Mouse (Mus musculus) hindbrain, embryonic 15.5 days (tissue): ENCODE measurements around the gene Rasgrf1. TPM values are rescaled to one million over a fixed set of nuclear protein-coding genes. Genes with fewer than 3 reads are reported as not detected.

Source experiments
- ATAC-seq: fragments of 200-750 bp; cut with Nextera tagmentation; 2 replicates; pipeline ENCODE4 v1.8.0; 2017; ENCODE audit warnings: low read depth, moderate number of reproducible peaks, moderate TSS enrichment; ENCODE audit not compliant: low FRiP score
- H3K27ac ChIP-seq: fragments of 300-500 bp; sonication (generic); replicated peaks from 2 replicates; pipeline ENCODE4 v1.5.1; 2015; ENCODE audit warnings: mild to moderate bottlenecking, inconsistent platforms
- H3K27me3 ChIP-seq: fragments of 300-500 bp; sonication (generic); 2 replicates; pipeline ENCODE4 v1.6.1; 2015; ENCODE audit warnings: control low read depth, inconsistent platforms
- H3K36me3 ChIP-seq: fragments of 300-500 bp; sonication (generic); 2 replicates; pipeline ENCODE4 v1.6.1; 2015; ENCODE audit warnings: control low read depth, inconsistent platforms
- H3K4me1 ChIP-seq: fragments of 300-500 bp; sonication (generic); replicated peaks from 2 replicates; pipeline ENCODE4 v1.6.1; 2015; ENCODE audit warnings: control low read depth, inconsistent platforms
- H3K4me2 ChIP-seq: fragments of 300-500 bp; sonication (generic); 2 replicates; pipeline ENCODE4 v1.6.1; 2015; ENCODE audit warnings: moderate library complexity, mild to moderate bottlenecking, inconsistent platforms
- H3K4me3 ChIP-seq: fragments of 300-500 bp; sonication (generic); 2 replicates; pipeline ENCODE4 v1.5.1; 2015; ENCODE audit warnings: mild to moderate bottlenecking, inconsistent platforms
- H3K9ac ChIP-seq: fragments of 300-500 bp; sonication (generic); 2 replicates; pipeline ENCODE4 v1.6.1; 2015; ENCODE audit warnings: inconsistent platforms
- H3K9me3 ChIP-seq: fragments of 300-500 bp; sonication (generic); 2 replicates; pipeline ENCODE4 v1.6.1; 2016; ENCODE audit warnings: control low read depth, inconsistent platforms
- WGBS: fragments of 180-500 bp; shearing (Covaris S2); methylation state at CpG from one replicate; pipeline ENCODE4 v1.1.7; 2015; 5-methylcytosine and 5-hydroxymethylcytosine counted together
- polyA plus RNA-seq: library from polyadenylated mRNA; unstranded; fragments of >200 nt; fragmentation: Nextera tagmentation; extraction: Ambion mirVana; gene quantifications from 2 replicates; pipeline ENCODE4 v1.2.1, GENCODE M21; 2015

Rasgrf1 gene
- polyA plus RNA-seq, 1 experiment from 2014 or later = 13.5 TPM

DNA sequence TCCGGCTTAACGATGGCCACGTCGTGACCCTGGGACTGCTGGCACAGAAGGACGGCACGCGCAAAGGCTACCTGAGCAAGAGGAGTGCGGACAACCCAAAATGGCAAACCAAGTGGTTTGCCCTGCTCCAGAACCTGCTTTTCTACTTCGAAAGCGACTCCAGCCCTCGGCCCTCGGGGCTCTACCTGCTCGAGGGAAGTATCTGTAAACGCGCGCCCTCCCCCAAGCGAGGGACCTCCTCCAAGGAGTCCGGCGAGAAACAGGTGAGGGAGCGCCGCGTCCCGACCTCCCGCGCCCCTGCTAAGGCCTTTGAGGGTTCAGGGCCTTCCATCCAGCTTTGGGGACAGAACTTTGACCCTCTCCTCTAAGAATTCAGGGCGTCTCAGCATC lies 298 bp downstream of the Rasgrf1 start:
- H3K9me3 ChIP-seq = no peaks in the 10 kb centered on the region
- H3K36me3 ChIP-seq = no peaks in the 10 kb centered on the region
- ATAC-seq = no peak
- WGBS = under 1% methylated on average over 26 of the region's 26 CpGs
- H3K27me3 ChIP-seq = peaks cover 73% of the 10 kb centered on the region
- peak overlapping the region; percentile 50; the same call in 1 of the 2 replicates for H3K9ac ChIP-seq
- peak overlapping the region; percentile 94 for H3K4me2 ChIP-seq
- peak overlapping the region; percentile 60 for H3K4me3 ChIP-seq
- H3K4me1 ChIP-seq = peaks cover 27% of the 10 kb centered on the region
- H3K27ac ChIP-seq = no peak overlapping the region; the same call in 1 of the 2 replicates

DNA sequence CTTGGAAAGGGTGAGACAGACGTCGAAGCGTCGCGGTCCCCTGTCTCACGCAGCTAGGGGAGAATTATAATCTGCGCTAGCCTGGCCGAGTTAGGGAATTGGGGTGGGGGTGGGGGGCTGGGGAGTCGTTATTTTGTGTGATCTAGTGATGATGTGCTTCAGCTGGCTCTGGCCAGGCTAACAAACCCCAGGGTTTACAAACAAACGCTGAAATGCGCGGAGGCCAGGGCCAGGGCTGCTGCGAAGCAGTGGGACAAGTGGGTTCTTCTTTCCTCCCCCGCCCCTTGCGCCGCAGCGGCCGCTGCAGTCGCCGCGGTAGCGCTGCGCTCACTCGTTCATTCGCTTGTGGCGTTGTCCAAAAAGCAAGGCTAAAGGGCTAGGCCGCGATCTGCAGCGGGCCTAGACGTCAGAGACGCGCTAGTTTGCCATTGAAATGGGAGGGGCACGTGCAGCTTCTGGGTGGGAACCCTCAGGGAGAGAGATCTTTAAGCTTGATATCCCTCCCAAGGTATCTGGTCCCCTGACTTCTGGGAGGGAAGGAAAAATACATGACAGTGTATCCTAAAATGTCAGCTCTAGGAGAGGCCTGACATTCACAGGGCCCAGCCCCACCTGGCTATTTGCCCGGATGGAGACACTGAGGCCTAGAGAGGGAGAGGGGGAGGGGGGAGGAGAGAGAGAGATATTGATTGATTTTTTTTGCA lies 1.2 kb downstream of the Rasgrf1 start:
- Histone ChIP-seq H3K9me3 (no peaks in the 10 kb centered on the region), H3K27ac (no peak overlapping the region), H3K4me3 (peak overlapping the region; percentile 60), H3K27me3 (peaks cover 69% of the 10 kb centered on the region), H3K36me3 (no peaks in the 10 kb centered on the region), H3K4me2 (peak overlapping the region; percentile 94), H3K4me1 (peaks cover 27% of the 10 kb centered on the region), H3K9ac (no peak overlapping the region)
- WGBS = under 1% methylated on average over 34 of the region's 34 CpGs
- ATAC-seq = 0 out of 2 replicates have a peak, but pooled peaks have one; percentile 2

DNA sequence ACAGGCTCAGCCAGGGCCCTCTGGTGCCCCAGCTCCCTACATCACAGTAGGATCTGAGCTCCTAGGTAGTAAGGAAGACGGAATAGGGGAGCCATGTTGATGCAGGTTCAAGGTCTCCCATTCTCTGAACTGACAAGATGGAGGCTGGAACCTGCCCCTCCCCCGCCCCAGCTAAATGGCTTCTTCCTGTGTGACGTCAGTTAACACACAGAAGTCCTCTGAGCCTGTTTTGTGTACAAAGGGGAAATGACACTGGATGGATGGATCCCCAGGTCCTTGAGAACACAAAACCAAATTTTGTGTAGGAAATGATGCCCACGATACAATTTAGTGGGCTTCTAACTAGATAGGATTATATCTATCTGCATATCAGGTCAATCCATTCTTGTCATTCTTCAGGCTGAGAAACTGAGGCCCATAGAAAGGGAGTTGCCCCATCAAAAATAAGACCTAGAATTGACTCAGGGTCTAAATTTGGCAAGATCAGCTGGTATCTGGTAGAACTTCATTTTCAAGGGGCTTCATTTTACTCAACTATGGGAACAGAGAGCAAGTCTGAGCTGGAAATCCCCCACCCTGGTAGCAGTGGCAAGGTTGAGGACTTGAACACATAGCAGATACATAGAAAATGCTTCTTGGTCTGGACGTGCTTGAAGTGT lies 2.3 kb downstream of the Rasgrf1 start:
- Histone ChIP-seq H3K4me2 (0 out of 2 replicates have a peak overlapping the region, but pooled peaks have one; percentile 94), H3K27me3 (peaks cover 58% of the 10 kb centered on the region)
- 72% methylated on average over 5 of the region's 5 CpGs for WGBS

DNA sequence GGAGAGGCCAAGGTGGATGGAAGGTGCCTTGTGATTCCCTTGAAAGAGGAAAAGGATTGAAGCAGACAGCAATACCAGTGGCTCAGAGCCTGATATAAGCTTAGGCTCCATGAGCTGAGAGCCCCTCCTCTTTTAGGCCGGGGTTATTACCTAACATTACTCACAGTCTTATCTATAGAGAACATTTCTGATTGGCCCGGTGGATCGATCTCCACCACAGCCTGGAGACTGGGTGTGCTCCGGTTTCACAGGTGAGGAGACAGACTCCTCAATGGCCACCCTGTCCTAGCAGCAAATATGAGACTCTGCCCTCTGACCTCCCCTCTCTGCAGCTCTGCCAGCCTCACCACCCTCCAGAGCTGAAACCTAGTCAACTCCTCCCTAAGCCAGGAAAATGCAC lies 3.4 kb downstream of the Rasgrf1 start:
- WGBS = 56% methylated on average over 4 of the region's 4 CpGs
- Histone ChIP-seq H3K27me3 (peaks cover 47% of the 10 kb centered on the region), H3K4me3 (no peak overlapping the region), H3K4me2 (no peak overlapping the region), H3K9me3 (no peaks in the 10 kb centered on the region), H3K4me1 (peaks cover 27% of the 10 kb centered on the region), H3K36me3 (no peaks in the 10 kb centered on the region), H3K27ac (no peak overlapping the region), H3K9ac (no peak overlapping the region)
- no peak for ATAC-seq

More for the DNA sequence above, 2.3 kb downstream of the Rasgrf1 start:
- Histone ChIP-seq H3K9ac (no peak overlapping the region), H3K27ac (no peak overlapping the region), H3K4me1 (peaks cover 27% of the 10 kb centered on the region), H3K36me3 (no peaks in the 10 kb centered on the region), H3K4me3 (no peak overlapping the region), H3K9me3 (no peaks in the 10 kb centered on the region)
- ATAC-seq = no peak

DNA sequence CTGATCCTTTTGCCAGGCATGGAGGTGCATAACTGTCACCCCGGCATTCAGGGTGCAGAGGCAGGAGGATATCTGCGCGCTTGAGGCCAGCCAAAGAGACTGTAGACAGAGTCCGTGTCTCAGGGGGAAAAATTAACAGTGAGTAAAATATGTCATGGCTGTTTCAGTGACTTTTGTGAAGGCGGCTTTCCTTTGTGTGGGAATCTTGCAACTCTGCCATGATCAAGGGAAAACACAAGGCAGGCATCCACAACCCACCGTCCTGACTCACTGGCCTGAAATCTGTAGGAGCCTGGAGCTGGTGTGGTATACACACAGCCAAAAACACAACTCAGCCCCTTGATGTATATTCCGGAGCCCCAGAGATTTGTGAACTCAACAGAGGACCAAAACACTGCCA lies 6.8 kb downstream of the Rasgrf1 start:
- H3K4me1 ChIP-seq = no peaks in the 10 kb centered on the region
- no peak overlapping the region for H3K9ac ChIP-seq
- no peaks in the 10 kb centered on the region for H3K36me3 ChIP-seq
- WGBS = 93% methylated on average over 7 of the region's 7 CpGs
- peaks cover 29% of the 10 kb centered on the region for H3K27me3 ChIP-seq
- no peak overlapping the region for H3K4me2 ChIP-seq
- no peak overlapping the region for H3K27ac ChIP-seq
- ATAC-seq = no peak
- H3K9me3 ChIP-seq = no peaks in the 10 kb centered on the region
- H3K4me3 ChIP-seq = no peak overlapping the region

DNA sequence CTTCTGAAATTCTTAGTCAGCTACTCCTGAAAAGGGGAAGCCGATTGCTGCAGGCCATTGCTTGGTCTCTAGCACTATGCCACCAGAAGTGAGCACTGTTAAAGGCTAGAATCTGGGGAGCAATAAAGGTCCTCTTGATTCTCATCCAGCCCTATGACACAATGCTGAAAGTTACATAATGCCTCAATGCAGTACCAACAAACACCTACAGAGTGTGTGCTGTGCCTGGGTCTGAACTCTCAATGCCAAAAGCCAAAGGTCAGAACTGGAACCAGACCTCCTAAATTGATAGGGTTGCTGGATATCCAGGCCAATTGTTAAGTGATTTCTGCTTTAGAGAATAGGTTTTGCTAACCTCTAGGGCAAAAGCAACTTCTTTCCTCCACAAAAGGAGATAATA lies 7.7 kb downstream of the Rasgrf1 start:
- 78% methylated on average over 1 of the region's 1 CpGs for WGBS
- no peaks in the 10 kb centered on the region for H3K9me3 ChIP-seq
- H3K36me3 ChIP-seq = no peaks in the 10 kb centered on the region
- H3K4me2 ChIP-seq = no peak overlapping the region
- no peaks in the 10 kb centered on the region for H3K4me1 ChIP-seq
- peaks cover 20% of the 10 kb centered on the region for H3K27me3 ChIP-seq
- no peak overlapping the region for H3K9ac ChIP-seq
- ATAC-seq = no peak
- H3K4me3 ChIP-seq = no peak overlapping the region
- H3K27ac ChIP-seq = no peak overlapping the region

DNA sequence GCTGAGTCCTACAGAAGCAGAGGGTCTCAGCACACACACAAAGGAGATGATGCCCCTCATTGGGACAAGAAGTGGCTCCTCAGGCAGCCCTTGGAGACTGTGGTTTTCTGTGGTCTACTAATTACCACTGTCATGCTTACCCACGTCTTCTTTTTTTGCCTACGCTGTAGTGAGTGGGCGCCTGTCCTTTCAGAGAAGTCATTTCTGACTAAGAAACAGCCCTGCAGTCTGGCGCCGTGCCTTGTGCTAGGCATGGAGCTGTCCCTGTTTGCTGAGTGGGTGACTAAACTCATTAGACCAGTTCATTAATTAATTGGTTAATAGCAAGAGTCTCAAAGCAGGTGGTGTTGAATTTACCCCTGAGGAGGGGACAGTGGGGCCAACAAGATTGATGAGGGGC lies 9.1 kb downstream of the Rasgrf1 start:
- no peaks in the 10 kb centered on the region for H3K4me1 ChIP-seq
- no peaks in the 10 kb centered on the region for H3K36me3 ChIP-seq
- no peak overlapping the region for H3K4me3 ChIP-seq
- 73% methylated on average over 5 of the region's 5 CpGs for WGBS
- ATAC-seq = no peak
- no peak overlapping the region for H3K27ac ChIP-seq
- no peak overlapping the region for H3K4me2 ChIP-seq
- no peaks in the 10 kb centered on the region for H3K9me3 ChIP-seq
- H3K9ac ChIP-seq = no peak overlapping the region
- H3K27me3 ChIP-seq = peaks cover 9% of the 10 kb centered on the region; the same call in 1 of the 2 replicates

DNA sequence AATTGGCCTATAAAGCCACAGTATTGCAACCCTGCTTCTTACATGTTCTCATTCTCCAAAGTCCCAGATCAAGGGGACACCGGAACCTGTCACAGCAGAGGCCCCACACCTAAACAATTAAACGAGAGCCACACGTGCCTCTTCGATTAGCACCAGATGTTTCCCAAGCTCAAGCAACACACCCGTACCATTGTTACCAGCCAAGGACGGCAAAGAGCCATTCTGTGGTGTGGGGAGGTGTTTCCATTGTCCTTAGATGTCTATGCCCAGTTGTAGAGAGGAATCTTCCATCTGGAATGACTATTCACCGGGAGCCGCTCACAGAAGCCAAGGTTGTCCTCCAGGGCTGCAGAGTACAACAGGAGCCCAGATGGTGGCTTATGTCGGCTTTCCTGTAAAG lies 11.4 kb downstream of the Rasgrf1 start:
- Histone ChIP-seq H3K27ac (no peak overlapping the region), H3K9me3 (no peaks in the 10 kb centered on the region), H3K9ac (no peak overlapping the region), H3K4me2 (no peak overlapping the region), H3K4me3 (no peak overlapping the region), H3K4me1 (no peaks in the 10 kb centered on the region), H3K27me3 (no peaks in the 10 kb centered on the region), H3K36me3 (no peaks in the 10 kb centered on the region)
- ATAC-seq = no peak
- WGBS = 83% methylated on average over 9 of the region's 9 CpGs

DNA sequence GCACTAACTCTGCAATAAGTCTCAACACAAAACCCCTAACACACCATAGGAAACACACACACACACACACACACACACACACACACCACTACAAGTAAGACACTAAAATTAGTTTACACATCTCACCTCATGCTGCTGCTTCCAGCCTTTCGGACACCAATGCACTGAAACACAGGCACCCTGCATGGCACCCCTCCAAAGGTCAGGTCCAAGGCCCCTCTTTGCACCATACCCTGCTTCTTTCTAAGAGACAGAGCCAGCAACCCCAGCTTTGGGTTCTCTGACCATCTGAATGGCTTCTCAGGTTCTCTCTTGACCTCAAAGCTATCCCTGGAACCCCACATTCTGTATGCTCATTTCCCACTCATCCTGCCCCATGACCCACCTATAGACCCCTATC lies 13.0 kb downstream of the Rasgrf1 start:
- Histone ChIP-seq H3K36me3 (no peaks in the 10 kb centered on the region), H3K4me2 (no peak overlapping the region)
- WGBS = 100% methylated on average over 1 of the region's 1 CpGs

DNA sequence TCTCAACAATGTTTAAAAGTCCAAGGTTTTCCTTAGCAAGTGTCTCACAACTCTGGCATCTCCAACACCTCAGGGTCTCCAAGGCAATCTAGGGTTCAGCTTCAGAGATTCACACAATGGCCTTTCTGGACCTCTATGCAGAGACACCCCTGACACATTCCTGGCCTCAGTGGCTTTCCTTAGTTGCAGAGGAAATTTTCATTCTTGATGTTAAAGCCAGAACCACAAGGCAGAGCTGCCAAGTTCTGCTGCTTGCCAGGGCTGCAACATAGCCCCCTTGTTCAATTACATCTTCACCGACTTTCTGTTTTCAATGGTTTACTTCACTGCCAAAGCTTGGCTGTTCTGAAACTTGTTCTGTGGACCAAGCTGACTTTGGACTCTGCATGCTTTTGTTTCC lies 15.1 kb downstream of the Rasgrf1 start:
- 92% methylated on average over 1 of the region's 1 CpGs for WGBS
- ATAC-seq = no peak
- H3K4me3 ChIP-seq = no peak overlapping the region

More for the DNA sequence above, 13.0 kb downstream of the Rasgrf1 start:
- ATAC-seq = no peak
- Histone ChIP-seq H3K4me3 (no peak overlapping the region), H3K9ac (no peak overlapping the region), H3K27me3 (no peaks in the 10 kb centered on the region), H3K4me1 (no peaks in the 10 kb centered on the region), H3K27ac (no peak overlapping the region), H3K9me3 (0 out of 2 replicates have a peak, but pooled peaks cover 7% of the 10 kb centered on the region)

DNA sequence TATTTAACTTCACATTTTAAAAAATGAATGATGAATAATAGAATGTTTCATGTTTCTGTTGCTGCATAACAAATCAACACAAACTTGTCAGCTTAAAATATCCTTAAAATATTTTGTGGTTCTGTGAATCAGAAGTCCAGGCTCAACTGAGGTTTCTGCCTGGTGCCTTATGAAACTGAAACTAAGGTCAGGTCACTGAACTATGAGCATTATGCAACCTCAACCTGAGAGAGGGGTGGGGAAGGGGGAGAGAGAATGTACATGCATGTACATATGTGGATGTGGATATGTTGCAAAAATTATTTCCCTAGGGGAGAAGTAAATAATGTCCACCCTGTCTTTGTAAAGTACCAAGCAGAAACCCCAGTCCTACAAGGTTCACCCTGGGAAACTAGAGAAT lies 18.8 kb downstream of the Rasgrf1 start:
- ATAC-seq = no peak
- H3K9me3 ChIP-seq = 0 out of 2 replicates have a peak, but pooled peaks cover 7% of the 10 kb centered on the region
- no peaks in the 10 kb centered on the region for H3K36me3 ChIP-seq
- H3K9ac ChIP-seq = no peak overlapping the region
- H3K27ac ChIP-seq = no peak overlapping the region
- H3K4me3 ChIP-seq = no peak overlapping the region
- H3K4me2 ChIP-seq = no peak overlapping the region
- no peaks in the 10 kb centered on the region for H3K27me3 ChIP-seq
- no peaks in the 10 kb centered on the region for H3K4me1 ChIP-seq

More for the DNA sequence above, 15.1 kb downstream of the Rasgrf1 start:
- Histone ChIP-seq H3K4me1 (no peaks in the 10 kb centered on the region), H3K9me3 (0 out of 2 replicates have a peak, but pooled peaks cover 7% of the 10 kb centered on the region), H3K4me2 (no peak overlapping the region), H3K9ac (no peak overlapping the region), H3K36me3 (no peaks in the 10 kb centered on the region), H3K27me3 (no peaks in the 10 kb centered on the region), H3K27ac (no peak overlapping the region)

DNA sequence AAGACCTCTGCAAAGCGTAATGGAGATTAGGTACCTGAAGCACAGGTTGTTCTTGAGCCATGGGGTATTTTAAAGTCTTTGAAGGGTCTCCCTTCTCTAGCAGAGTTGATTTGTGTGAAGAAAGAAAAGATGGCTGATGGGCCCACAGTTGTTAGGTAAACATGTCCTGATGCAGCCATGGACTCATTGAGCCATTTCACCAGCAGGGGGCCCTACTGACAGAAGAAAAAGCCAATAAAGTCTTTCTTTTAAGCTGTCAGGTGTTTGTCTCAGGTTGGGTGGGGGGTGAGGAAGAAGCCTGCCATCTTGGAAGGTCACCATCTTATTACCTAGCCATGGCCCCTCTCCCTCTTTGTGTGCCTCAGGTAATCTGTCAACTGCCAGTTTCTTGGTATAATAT lies 30.7 kb downstream of the Rasgrf1 start:
- no peak for ATAC-seq
- no peaks in the 10 kb centered on the region for H3K9me3 ChIP-seq
- H3K4me2 ChIP-seq = no peak overlapping the region
- H3K9ac ChIP-seq = no peak overlapping the region
- no peaks in the 10 kb centered on the region for H3K4me1 ChIP-seq
- H3K27me3 ChIP-seq = no peaks in the 10 kb centered on the region
- no peak overlapping the region for H3K4me3 ChIP-seq
- H3K36me3 ChIP-seq = no peaks in the 10 kb centered on the region
- no peak overlapping the region for H3K27ac ChIP-seq
- 63% methylated on average over 1 of the region's 1 CpGs for WGBS
